Mouse (Mus musculus) left cerebral cortex, postnatal 10 days (tissue): ENCODE measurements at regions not wholly inside any gene's neighbourhood (a gene's known extent, or its start where the extent isn't known, plus 50 kb on each side); places are given as distances from the start of the nearest gene placed in this dataset.
A peak's percentile ranks its signal among the peaks of the same experiment; 100 is the strongest.

Experiments
- DNase-seq, 2 experiments: peaks; one replicate each; pipeline ENCODE4 v3.0.0; 2021 to 2022; ENCODE audit warnings: low spot score in 2 of 2, mixed read lengths in 1 of 2; ENCODE audit errors: extremely low spot score in 1 of 2
- intact Hi-C: fragments of 180-260 bp; cut with DNase I; formaldehyde crosslinking; loops from one replicate; pipeline ENCODE4 v1.15.1; 2025

DNA sequence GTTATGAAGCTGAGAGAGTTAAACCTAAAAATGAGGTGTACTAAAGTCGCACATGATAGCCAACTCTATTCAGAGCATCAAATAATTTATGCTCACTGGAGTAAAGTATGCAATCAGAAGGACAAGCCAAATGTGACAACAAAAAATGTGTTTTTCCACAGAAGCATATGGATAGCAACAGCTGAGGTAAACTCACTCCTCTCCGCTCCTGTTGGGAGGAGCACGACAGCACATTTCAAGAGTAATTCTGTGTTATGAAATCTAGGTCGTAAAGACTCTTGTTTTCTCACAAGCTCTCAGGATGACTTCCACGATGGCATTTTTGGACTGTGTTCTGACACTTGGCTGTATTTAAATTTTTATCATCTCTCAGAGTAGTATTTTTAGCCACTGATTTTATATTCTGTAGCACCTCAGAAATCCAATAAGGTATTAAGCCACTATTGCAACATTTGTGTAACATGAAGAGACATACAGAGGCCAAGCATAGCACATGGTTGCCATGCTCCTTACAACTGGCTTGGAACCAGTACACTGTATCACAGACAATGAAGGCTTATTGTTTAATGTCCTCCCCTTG is 70.3 kb upstream of the Mbnl1 start:
- no peak for DNase-seq
- intact Hi-C loops: no loop called here

- DNase-seq: no peak
- intact Hi-C loops: no loop called here
These were observed 65.2 kb upstream of the Mbnl1 start for GRCm38 (mm10) chr3:60407426-60407825.

GRCm38 (mm10) chr3:60407906-60408305 is 64.7 kb upstream of the Mbnl1 start:
- intact Hi-C loops: no loop called here
- no peak for DNase-seq

GRCm38 (mm10) chr3:60408553-60409282 is 63.9 kb upstream of the Mbnl1 start:
- intact Hi-C loops: no loop called here

DNA sequence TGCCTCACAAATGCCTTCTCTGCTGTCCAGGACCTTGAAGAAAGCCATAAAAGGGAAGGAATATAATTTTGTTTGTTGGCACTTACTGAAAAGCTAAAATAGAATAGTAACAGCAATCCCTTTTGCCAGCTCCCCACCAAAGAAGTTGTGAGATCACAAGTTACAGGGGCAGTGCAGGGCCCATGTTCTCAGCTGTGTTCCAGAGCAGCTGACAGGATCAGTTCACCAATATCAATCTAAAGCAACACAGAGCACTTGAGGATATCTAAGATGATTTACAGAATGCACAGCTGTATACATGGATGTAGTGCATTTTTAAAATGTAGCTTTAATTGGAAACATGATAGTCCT is 63.4 kb upstream of the Mbnl1 start:
- intact Hi-C loops: no loop called here
- DNase-seq: no peak

More at GRCm38 (mm10) chr3:60408553-60409282, 63.9 kb upstream of the Mbnl1 start:
- DNase-seq: peak; percentile 7 to 17

DNA sequence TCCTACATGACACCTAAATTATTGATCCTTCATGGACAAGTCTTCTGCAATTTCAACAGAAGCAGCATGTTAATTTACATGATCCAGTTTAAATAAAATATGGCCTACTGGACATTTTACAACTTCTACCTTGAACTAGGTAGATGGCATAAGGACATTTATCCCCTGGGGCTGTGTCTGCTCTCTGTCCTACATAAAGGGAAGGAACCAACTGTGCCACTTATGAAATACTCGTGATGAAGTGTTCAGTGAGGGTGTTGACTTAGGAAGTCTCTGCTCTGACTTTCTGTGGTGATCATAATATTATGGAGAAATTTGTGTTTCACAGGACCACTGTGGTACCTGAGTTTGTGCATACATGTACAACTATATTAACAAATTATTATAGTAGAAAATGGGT is 60.9 kb upstream of the Mbnl1 start:
- intact Hi-C loops: no loop called here
- DNase-seq: no peak

DNA sequence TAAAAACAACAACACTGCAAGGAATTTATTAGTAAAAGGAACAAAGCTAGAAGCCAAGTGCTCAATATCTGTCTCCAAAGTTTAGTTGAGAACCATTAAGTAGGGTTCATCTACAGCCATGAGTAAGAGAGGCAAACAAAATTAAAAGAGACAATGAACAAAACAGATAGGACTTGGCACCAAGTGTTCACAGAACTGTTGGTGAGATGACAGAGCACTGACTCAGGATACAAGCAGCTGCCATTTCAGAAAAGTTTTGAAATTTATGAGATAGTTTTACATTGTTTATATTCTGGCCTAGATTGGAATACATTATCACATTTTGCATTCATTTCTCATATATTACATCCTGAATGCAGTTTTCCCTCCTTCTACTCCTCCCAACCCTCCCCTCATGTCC is 60.4 kb upstream of the Mbnl1 start:
- intact Hi-C loops: no loop called here
- no peak for DNase-seq

DNA sequence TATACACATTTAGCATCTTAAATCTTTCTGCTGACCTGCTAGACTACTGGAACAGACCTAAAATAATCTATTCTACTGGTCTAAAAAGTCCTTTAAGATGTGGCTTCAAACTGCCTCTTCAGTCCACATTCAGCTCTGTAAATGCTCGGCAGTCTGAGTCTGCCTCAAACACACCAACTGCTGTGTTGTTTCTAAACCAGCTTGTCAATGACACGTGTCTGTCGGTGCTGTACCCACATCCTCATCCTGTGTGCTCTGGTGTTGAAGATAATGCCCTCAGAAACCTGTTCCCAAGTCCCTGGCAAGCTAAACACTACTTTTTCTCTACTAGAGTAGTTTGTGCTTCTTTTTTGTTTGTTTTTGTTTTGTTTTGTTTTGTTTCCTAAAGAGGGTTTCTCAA is 58.9 kb upstream of the Mbnl1 start:
- intact Hi-C loops: no loop called here

DNA sequence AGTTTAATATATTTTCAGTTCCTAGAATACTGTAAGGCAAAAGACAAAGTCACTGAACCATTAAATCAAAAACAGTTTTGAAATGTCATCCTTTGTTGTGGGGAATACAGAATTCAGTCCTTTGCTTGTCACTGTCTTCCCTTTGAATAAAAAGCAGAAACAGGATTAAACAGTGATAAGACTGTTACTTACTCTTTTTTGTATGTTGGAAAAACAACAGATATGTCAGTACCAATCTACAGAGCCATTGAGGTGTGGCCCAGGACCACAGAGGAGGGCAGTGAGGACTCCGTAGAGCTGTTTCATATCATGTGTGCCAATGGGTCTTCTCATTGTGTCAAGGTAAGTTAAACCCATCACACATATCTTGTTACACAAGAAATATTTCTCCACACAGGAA is 55.6 kb upstream of the Mbnl1 start:
- DNase-seq: no peak
- intact Hi-C loops: no loop called here

More for the DNA sequence above, 58.9 kb upstream of the Mbnl1 start:
- no peak for DNase-seq

DNA sequence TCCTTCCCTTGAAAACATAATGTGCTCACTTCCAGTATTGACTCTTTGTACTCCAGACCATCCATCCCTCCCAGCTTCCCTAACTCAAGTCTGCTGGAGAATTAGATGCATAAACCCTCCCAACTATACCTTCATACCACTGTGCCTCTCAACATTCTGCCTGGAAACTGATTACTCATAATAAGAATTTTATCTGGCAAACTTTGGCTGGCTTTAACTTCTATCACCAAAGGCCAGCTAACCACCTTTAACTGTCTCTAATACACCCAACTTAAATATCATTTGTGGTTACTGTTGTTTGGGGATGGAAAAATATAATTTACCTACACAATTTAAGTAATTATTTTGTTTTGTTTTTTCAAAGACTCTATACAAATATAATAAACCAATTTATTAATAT is 54.0 kb upstream of the Mbnl1 start:
- DNase-seq: no peak
- intact Hi-C loops: no loop called here

DNA sequence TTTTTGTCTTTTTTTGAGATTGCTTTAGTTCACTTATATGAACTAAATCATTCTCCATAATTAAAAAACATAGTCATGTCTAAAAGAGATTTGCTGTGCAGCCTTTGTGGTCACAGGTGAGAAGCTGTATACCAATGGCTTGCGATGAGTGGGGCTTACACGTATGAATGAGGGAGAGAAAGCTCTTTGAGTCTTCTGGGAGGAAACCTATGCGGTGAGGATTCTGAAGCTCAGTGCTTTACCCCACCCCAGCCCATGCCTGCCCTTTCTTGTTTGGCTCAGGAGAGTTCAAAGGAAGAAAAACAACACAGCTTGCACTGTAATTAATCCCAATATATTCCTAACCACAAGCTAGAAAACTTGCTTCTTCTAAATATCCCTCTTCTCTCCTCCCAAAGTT is 53.4 kb upstream of the Mbnl1 start:
- intact Hi-C loops: no loop called here

More for the DNA sequence above, 53.4 kb upstream of the Mbnl1 start:
- DNase-seq: no peak
